Mouse (Mus musculus) embryo, embryonic 10.5 days (tissue): ENCODE results near the gene Homer2.

Experiments
- DNase-seq: peaks from one replicate; pipeline ENCODE4 v3.0.0-alpha.2; 2015; ENCODE audit warnings: low spot score

Homer2 gene

DNA sequence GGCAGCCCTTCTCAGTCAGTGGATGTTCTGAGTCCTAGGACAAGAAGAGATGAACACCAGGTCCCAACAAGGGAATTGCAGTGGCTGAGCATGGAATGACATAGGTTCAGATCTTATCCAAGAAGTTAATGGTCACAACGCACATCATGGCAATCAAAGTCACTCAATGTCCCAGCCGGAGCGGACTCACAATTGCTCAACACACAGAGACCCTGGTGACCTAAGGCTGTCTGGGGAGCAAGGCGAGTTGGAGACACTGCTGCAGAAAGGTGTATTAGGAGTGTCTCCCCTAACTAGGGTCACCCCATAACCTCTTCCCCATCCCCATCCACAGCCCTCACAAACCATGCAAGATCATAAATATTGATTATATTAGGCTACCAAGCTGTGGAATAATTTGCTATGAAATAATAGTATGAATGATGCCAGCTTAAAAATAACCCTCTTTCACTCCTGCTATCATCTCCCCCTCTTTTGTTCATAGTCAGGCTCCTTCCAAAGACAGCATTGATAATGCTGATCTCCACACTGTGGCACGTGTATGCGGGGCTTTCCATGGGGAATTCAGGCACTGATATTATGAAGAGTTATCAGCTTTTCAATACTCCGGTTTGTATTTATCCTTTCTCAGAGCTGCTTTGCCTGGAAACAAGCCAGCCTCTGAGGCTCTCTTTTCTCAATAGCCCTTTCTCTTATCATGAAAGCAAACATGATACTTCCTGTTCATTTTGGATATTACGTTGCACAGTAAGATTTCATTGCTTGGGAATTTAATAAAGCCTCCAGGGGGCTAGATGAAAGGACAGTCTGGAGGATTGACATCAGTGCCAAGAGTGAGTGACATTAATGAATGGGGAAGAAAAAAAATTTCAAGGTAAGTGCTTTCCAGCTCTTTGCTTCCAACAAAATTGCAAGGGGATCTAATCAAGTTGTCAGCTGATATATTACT is 147.0 kb downstream of the Homer2 start:
- DNase-seq: no peak

DNA sequence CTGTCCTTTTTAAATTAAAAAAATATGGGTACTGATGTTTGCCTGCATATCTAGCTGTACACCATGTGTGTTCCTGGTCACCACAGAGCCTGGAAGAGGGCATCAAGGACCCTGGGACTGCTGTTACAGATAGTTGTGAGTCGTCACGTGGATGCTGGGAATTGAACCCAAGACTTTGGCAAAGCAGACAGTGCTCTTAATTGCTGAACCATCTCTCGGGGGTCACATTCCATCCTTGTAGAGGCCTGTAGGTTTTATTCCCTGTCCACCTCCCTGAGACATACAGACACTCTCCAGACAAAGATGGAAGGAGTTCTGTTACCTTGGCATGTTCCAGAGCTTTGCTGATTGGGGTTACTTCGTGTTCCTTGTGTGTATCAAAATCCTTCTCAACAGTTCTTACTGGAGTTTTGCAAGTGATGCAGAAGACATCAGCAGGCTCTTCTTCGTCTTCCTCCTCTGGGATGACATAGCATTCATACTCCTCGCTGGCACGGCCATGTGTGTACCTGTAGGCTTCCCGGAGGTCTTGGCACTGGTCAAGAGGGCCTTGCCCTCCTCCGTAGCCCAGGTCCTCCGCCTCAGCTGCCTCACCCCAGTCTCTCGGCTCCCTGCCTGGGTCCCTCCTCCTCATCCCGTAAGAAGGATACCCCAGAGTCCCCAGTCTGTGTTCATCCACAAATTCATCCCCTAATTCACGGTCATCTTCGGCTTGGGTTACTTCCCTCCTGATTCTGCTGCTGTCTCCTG is 147.9 kb downstream of the Homer2 start:
- no peak for DNase-seq

DNA sequence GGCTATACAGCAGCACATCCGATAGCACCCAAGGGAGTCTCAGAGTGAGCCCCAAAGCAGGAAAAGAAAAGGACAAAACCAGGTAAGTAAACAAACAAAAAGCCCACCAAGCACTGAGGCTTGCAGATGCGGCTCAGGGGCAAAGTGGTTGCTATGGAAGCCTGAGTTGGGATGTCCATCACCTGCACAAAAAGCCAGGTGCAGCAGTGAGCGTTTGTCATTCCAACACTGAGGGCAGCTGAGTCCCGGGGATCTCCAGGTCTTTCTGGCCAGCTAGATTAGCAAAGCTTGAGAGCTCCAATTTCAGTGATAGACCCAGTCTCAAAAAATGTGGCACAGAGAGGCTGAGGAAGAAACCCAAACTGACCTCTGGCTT is 149.4 kb downstream of the Homer2 start:
- no peak for DNase-seq

DNA sequence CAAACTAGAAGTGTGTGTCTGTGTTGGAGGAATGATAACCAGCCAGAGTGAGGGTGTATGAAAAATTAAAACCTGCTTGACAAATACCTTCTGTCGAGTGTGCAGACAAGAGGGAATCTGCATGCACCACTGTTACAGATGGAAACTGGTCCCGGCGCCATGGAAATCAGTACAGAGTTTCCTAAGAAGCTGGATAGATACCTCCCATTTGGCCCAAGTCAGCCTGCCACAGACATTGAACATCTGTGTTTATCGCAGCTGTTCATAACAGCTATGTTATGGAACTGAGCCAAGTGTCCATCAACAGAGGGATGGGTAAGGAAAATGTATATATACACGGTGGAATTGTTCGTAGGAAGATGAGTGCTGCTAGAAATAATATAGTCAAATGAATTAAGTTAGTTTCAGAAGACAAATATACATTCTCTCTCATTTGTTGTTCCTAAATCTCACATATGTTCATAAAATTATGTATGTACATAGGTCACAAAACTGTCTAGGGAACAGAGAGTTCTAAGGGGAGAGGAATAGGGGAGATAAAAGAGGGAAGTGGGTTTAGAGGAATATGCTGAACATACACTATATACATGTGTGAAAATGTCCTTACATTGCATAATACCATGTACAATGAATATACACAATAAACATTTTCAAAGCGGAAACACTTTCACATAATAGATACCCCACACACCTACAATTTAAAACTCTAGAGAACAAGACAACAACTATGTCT is 149.9 kb downstream of the Homer2 start:
- no peak for DNase-seq

DNA sequence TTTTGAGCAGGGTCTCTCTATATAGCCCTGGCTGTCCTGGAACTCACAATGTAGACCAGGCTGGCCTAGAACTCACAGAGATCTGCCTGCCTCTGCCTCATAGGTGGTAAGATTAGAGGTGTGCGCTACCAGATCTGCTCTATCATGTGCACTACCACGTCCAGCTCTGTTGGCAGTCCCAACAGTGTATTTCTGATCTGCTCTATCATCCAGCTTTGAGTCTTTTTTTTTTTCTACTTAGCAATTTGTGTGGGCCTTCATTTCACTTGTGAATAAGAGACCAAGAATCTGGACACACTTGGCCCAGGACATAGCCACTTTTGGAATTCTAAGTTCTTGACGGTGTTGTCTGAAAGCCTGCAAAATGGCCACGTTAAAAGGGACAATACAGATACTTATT is 150.5 kb downstream of the Homer2 start:
- DNase-seq: no peak

DNA sequence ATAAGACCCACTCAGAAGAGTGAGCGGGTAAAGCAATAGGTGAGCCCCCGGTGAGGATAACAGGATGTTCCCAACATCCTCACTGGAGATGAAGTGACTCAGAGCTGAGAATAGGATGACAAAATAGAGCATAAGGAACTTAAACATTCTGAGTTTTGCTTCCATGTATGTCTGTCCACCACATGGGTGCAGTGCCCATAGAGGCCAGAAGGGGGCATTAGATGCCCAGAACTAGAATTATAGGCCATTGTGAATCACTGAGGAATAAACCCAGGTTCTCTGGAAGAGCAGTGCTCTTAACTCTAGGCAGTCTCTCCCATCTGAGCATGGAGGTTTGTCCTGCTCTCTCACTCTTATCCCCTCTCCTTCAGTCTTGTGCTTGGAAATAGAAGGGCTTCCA is 153.0 kb downstream of the Homer2 start:
- DNase-seq: peak; percentile 56

DNA sequence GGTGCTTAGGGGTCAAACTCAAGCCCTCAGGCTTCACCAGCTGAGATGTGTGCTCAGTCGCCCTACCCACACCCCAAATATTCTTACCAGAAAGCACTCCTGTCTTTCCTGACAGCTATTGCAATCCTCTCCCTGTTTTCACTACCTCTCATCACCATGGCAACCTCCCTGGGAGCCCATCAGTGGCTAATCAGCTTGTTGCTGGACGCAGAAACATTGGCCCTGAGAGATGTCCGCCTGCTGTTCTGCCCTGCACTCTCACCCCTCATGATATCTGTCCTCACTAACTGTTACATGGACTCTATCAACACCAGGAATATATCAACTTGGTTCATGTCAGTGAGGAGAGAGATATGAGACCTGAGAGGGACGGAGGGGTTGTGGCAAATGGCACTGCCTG is 153.7 kb downstream of the Homer2 start:
- no peak for DNase-seq
